7 mouse cellular contexts compared by ENCODE assay signal in the genomic region with DNA sequence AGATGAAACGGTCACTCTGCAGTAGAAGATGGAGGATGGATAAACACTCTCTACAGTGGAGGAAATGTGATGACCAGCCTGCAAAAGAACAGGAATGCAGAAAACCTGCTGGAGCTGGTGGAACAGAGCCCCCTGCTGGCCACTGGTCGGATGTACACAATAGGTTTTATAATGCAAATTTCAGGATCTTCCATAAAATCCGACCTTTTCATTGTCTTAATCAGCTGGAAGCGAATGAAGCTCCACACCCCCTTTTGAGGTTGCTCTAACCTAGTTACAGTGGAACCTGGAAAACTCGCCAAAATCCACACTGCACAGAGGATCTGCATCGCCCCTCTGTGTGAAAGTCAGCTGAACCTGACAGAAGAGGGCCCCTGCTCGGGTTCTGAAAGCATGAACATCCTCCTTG.
DNase-seq lines count a peak whose midpoint lies in the region.

No protein-coding gene starts in this region.

- DNase-seq in ES-CJ7 (ENCODE audit: low read depth, low spot score), result peak; percentile 81
- peak; percentile 55 for DNase-seq in adrenal gland, adult 2 months
- peak; percentile 57 for DNase-seq in embryo, embryonic 11.5 days (ENCODE audit: low read depth, low spot score)
- DNase-seq in heart, adult 8-10 months (ENCODE audit: low spot score), result peak; percentile 23
- DNase-seq in kidney, postnatal 25 days, result peak; percentile 57 to 75
- peak; percentile 79 for DNase-seq in lung, postnatal 14 days
- peak; percentile 47 for DNase-seq in retina, postnatal 7 days (ENCODE audit: low read depth, low spot score)

Comparison
In these comparisons a context has a peak if more than half of its experiments do, and no peak if none do; other contexts are left out.
1. Peak in every context shown above with its lines: DNase-seq.
2. DNase-seq: peak in every context shown above with its lines; median percentile 81 in ES-CJ7; 79 in lung, postnatal 14 days; 66 in kidney, postnatal 25 days; 57 in embryo, embryonic 11.5 days; 55 in adrenal gland, adult 2 months; 47 in retina, postnatal 7 days; 23 in heart, adult 8-10 months.